Mouse (Mus musculus): Measurements from ENCODE around the gene Dab1. TPM values are rescaled to one million over a fixed set of nuclear protein-coding genes. Genes with fewer than 3 reads are reported as not detected.

The Dab1 gene
- polyA plus RNA-seq, 1 experiment from 2014 or later, result 123 TPM

DNA sequence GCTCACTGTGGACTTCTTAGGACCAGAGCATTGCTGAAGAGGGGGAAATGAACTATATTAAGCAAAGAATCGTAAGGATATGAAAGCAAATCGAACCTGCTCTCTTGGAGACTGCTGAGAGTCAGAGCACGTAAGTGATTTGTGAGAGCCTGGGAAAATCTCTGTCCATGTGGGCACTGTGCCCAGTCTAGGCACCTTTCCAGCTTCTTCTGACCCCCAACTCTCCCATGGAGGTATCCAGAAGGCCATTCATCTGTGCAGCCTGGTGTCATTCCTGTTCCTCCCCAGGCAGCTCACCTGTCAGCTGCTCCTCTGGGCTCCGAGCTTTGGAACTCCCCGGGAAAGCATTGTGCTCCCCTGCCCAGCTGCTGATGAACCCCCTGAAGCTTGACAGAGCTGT lies 389.2 kb downstream of the Dab1 start:
- no peaks in the 10 kb centered on the region for H3K9me3 ChIP-seq (replicated peaks; ENCODE audit: control insufficient read depth, low read length, poor library complexity, severe bottlenecking)
- H3K4me2 ChIP-seq (ENCODE audit: low read length), result no peak overlapping the region
- ATAC-seq, result no peak
- no peak overlapping the region for H3K27ac ChIP-seq (ENCODE audit: low read length)
- no peak overlapping the region for H3K4me3 ChIP-seq (ENCODE audit: low read depth, low read length)
- no peaks in the 10 kb centered on the region for H3K27me3 ChIP-seq (ENCODE audit: control insufficient read depth, insufficient read depth, low read depth, low read length)
- WGBS, result 60% methylated on average over 5 of the region's 5 CpGs
- H3K36me3 ChIP-seq (ENCODE audit: control insufficient read depth, insufficient read depth, low read length), result no peaks in the 10 kb centered on the region
- peaks cover 26% of the 10 kb centered on the region for H3K4me1 ChIP-seq (ENCODE audit: control insufficient read depth, insufficient read depth, low read length)
- no peak overlapping the region for H3K9ac ChIP-seq (ENCODE audit: low read depth, low read length)

DNA sequence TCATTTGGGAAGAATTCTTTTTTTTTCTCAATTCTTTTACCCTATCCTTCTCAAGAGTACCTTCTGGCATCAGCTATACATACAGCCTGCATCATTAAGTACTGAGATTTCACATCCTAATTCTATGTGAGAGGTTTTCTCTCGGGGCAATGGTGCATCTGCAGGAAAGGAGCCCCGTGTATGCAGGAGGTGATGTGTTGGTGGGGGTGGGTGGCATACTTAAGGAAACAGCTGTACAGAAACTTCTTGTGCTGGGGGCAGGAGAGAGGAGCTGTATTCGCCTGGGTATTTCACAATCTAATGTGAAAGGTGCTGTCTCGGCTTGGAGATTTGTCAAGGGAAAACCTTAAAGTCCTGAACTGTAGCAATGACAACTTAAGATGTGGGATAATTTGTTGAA lies 392.5 kb downstream of the Dab1 start:
- 54% methylated on average over 4 of the region's 4 CpGs for WGBS
- H3K27me3 ChIP-seq (ENCODE audit: control insufficient read depth, insufficient read depth, low read depth, low read length), result no peaks in the 10 kb centered on the region
- H3K9ac ChIP-seq (ENCODE audit: low read depth, low read length), result no peak overlapping the region
- H3K4me1 ChIP-seq (ENCODE audit: control insufficient read depth, insufficient read depth, low read length), result peaks cover 27% of the 10 kb centered on the region
- no peaks in the 10 kb centered on the region for H3K9me3 ChIP-seq (replicated peaks; ENCODE audit: control insufficient read depth, low read length, poor library complexity, severe bottlenecking)
- H3K4me3 ChIP-seq (ENCODE audit: low read depth, low read length), result no peak overlapping the region
- H3K27ac ChIP-seq (ENCODE audit: low read length), result peak overlapping the region; percentile 67
- no peaks in the 10 kb centered on the region for H3K36me3 ChIP-seq (ENCODE audit: control insufficient read depth, insufficient read depth, low read length)
- H3K4me2 ChIP-seq (ENCODE audit: low read length), result no peak overlapping the region
- ATAC-seq, result peak; percentile 50

DNA sequence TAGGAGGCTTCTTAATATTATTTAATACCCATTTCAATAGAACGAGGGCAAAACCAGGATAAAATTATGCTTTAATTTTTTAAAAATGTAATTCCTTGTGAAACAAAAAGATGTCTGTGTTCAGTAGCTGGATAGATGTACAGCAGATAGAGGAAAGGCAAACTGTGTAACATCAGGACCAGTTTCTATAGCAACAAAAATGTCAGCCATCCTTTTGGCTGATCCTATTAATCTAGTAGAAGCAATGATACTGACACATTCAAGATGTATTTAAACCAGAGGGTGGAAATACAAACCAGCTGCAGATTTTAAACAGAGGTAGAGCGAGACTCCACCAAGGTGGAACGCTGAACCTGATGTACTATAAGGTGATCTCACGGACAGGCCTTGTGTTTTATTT lies 393.0 kb downstream of the Dab1 start:
- ATAC-seq, result peak; percentile 63; the same call in 1 of the 2 replicates
- no peaks in the 10 kb centered on the region for H3K27me3 ChIP-seq (ENCODE audit: control insufficient read depth, insufficient read depth, low read depth, low read length)
- no peak overlapping the region for H3K4me3 ChIP-seq (ENCODE audit: low read depth, low read length)
- H3K4me1 ChIP-seq (ENCODE audit: control insufficient read depth, insufficient read depth, low read length), result peaks cover 27% of the 10 kb centered on the region
- H3K36me3 ChIP-seq (ENCODE audit: control insufficient read depth, insufficient read depth, low read length), result no peaks in the 10 kb centered on the region
- H3K9ac ChIP-seq (ENCODE audit: low read depth, low read length), result no peak overlapping the region
- no peaks in the 10 kb centered on the region for H3K9me3 ChIP-seq (replicated peaks; ENCODE audit: control insufficient read depth, low read length, poor library complexity, severe bottlenecking)
- peak overlapping the region; percentile 67 for H3K27ac ChIP-seq (ENCODE audit: low read length)
- WGBS, result 71% methylated on average over 4 of the region's 4 CpGs
- H3K4me2 ChIP-seq (ENCODE audit: low read length), result no peak overlapping the region

DNA sequence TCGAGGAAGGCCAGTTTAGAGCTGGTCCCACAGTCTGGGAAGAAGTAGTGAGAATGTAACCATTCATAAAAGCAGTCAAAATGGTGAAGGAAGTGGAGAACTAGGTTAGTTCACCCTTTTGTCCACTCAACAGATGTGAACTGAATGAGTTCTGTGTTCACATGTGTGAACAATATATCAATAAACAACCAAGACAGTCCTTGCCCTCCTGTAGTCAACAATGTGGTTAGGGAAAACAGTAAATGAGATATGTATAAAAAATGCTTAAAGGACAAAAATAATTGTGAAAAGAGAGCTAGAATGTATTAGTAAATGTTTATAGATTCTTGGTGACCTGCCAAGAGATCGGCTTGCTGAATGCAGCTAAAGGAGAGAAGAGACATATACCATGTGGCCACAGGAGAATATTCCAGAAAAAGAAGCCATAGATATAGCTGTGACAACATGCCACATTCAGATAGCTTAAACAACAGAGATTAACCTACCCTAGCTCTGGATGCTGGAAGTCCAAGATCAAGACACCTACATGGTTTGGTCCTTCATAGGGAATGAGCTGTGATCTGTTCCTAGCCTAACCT lies 406.0 kb downstream of the Dab1 start:
- Histone ChIP-seq H3K9me3 (replicated peaks; ENCODE audit: control insufficient read depth, low read length, poor library complexity, severe bottlenecking) (no peaks in the 10 kb centered on the region), H3K36me3 (ENCODE audit: control insufficient read depth, insufficient read depth, low read length) (no peaks in the 10 kb centered on the region), H3K27me3 (ENCODE audit: control insufficient read depth, insufficient read depth, low read depth, low read length) (no peaks in the 10 kb centered on the region), H3K27ac (ENCODE audit: low read length) (no peak overlapping the region), H3K4me2 (ENCODE audit: low read length) (no peak overlapping the region), H3K4me3 (ENCODE audit: low read depth, low read length) (no peak overlapping the region), H3K4me1 (ENCODE audit: control insufficient read depth, insufficient read depth, low read length) (peaks cover 9% of the 10 kb centered on the region; the same call in 1 of the 2 replicates), H3K9ac (ENCODE audit: low read depth, low read length) (no peak overlapping the region)
- no peak for ATAC-seq
- WGBS, result 95% methylated on average over 2 of the region's 2 CpGs

DNA sequence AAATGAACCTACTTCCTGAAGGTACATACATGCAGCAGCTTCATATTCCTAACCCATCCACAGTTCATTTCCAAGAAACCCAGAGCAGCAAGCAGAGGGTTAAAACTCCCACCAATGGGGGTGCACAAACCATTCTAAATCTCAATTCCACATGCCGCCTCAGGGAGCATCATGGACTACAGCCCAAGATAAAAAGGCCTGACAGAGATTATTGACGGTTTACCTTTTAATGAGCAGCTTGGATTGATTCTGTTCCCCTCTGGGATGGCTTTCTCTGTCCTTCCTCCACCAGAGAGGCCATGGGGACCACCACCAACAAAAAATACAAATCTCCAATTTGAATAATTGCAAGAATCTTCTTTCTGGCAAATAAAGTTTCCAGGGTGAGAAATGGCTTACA lies 407.7 kb downstream of the Dab1 start:
- H3K27ac ChIP-seq (ENCODE audit: low read length), result no peak overlapping the region
- peaks cover 9% of the 10 kb centered on the region; the same call in 1 of the 2 replicates for H3K4me1 ChIP-seq (ENCODE audit: control insufficient read depth, insufficient read depth, low read length)
- ATAC-seq, result no peak
- no peaks in the 10 kb centered on the region for H3K36me3 ChIP-seq (ENCODE audit: control insufficient read depth, insufficient read depth, low read length)
- H3K9me3 ChIP-seq (replicated peaks; ENCODE audit: control insufficient read depth, low read length, poor library complexity, severe bottlenecking), result no peaks in the 10 kb centered on the region
- no peaks in the 10 kb centered on the region for H3K27me3 ChIP-seq (ENCODE audit: control insufficient read depth, insufficient read depth, low read depth, low read length)
- H3K4me3 ChIP-seq (ENCODE audit: low read depth, low read length), result no peak overlapping the region
- WGBS, result 8% methylated on average over 2 of the region's 2 CpGs
- H3K4me2 ChIP-seq (ENCODE audit: low read length), result no peak overlapping the region
- no peak overlapping the region for H3K9ac ChIP-seq (ENCODE audit: low read depth, low read length)

DNA sequence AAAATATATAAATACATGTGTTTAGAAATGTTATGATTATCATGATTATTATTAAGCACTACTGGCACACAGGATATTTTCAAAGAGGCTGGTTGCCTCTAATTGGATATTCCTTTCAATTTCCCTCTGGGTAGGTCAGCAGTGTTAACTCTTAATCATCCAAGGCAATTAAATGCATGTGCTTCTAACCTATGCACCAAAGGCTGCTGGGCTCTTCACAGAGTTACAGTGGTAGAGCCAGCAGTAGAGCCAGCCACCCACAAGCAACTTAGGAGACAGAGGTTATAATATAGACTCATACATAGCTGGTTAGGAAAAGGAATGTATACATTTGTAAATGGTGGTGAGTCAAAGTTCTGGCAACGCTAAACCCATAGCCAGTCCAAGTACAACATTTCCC lies 408.1 kb downstream of the Dab1 start:
- 86% methylated on average over 1 of the region's 1 CpGs for WGBS
- Histone ChIP-seq H3K36me3 (ENCODE audit: control insufficient read depth, insufficient read depth, low read length) (no peaks in the 10 kb centered on the region), H3K9me3 (replicated peaks; ENCODE audit: control insufficient read depth, low read length, poor library complexity, severe bottlenecking) (no peaks in the 10 kb centered on the region), H3K9ac (ENCODE audit: low read depth, low read length) (no peak overlapping the region), H3K4me3 (ENCODE audit: low read depth, low read length) (no peak overlapping the region), H3K27ac (ENCODE audit: low read length) (no peak overlapping the region), H3K4me2 (ENCODE audit: low read length) (no peak overlapping the region), H3K4me1 (ENCODE audit: control insufficient read depth, insufficient read depth, low read length) (peaks cover 9% of the 10 kb centered on the region; the same call in 1 of the 2 replicates), H3K27me3 (ENCODE audit: control insufficient read depth, insufficient read depth, low read depth, low read length) (no peaks in the 10 kb centered on the region)
- ATAC-seq, result no peak

DNA sequence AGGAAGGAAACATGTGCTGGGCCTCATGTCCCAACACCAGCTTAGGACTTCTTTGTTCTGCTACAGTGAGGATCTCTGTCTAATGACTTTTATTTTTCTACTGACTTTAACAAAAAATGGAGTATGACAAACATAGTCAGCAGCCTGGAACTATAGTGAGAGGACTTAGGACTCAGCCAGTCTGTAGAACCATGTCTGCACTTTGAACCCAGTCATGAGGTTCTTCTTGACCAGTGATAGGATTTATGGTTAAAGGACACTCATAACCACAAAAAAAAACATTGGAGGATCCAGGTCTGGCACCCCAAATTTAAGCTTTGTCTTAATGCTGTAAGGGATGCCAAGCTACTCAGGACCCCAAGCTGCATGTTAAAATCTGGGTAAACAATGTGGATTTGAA lies 416.9 kb downstream of the Dab1 start:
- Histone ChIP-seq H3K4me2 (ENCODE audit: low read length) (no peak overlapping the region), H3K9me3 (replicated peaks; ENCODE audit: control insufficient read depth, low read length, poor library complexity, severe bottlenecking) (no peaks in the 10 kb centered on the region), H3K36me3 (ENCODE audit: control insufficient read depth, insufficient read depth, low read length) (no peaks in the 10 kb centered on the region), H3K27me3 (ENCODE audit: control insufficient read depth, insufficient read depth, low read depth, low read length) (no peaks in the 10 kb centered on the region), H3K4me1 (ENCODE audit: control insufficient read depth, insufficient read depth, low read length) (0 out of 2 replicates have a peak, but pooled peaks cover 2% of the 10 kb centered on the region), H3K27ac (ENCODE audit: low read length) (no peak overlapping the region), H3K4me3 (ENCODE audit: low read depth, low read length) (no peak overlapping the region), H3K9ac (ENCODE audit: low read depth, low read length) (no peak overlapping the region)
- ATAC-seq, result no peak

DNA sequence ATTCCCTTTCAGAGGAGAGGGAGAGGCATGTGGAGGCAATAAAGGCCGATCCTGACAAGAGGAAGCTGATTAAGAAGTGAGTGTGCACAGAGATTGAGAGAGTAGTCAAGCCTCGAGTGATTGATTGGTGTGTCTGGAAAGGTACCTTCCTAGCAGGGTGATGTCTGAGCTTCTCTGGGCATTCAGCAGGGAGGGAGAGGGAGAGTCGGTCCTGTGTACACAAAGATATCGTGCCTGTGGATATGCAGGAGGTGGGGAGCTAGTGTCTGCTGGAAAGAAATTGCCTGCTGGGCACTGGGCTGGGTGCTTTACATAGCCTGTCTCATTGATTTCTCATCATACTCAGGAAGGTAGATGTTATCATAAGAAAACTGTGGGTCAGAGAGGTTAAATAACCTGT lies 420.4 kb downstream of the Dab1 start:
- H3K27me3 ChIP-seq (ENCODE audit: control insufficient read depth, insufficient read depth, low read depth, low read length), result no peaks in the 10 kb centered on the region
- H3K4me1 ChIP-seq (ENCODE audit: control insufficient read depth, insufficient read depth, low read length), result 0 out of 2 replicates have a peak, but pooled peaks cover 2% of the 10 kb centered on the region
- no peaks in the 10 kb centered on the region for H3K9me3 ChIP-seq (replicated peaks; ENCODE audit: control insufficient read depth, low read length, poor library complexity, severe bottlenecking)
- H3K27ac ChIP-seq (ENCODE audit: low read length), result no peak overlapping the region
- no peak overlapping the region for H3K4me3 ChIP-seq (ENCODE audit: low read depth, low read length)
- 48% methylated on average over 4 of the region's 4 CpGs for WGBS
- H3K36me3 ChIP-seq (ENCODE audit: control insufficient read depth, insufficient read depth, low read length), result no peaks in the 10 kb centered on the region
- no peak overlapping the region for H3K9ac ChIP-seq (ENCODE audit: low read depth, low read length)
- H3K4me2 ChIP-seq (ENCODE audit: low read length), result no peak overlapping the region
- ATAC-seq, result no peak

DNA sequence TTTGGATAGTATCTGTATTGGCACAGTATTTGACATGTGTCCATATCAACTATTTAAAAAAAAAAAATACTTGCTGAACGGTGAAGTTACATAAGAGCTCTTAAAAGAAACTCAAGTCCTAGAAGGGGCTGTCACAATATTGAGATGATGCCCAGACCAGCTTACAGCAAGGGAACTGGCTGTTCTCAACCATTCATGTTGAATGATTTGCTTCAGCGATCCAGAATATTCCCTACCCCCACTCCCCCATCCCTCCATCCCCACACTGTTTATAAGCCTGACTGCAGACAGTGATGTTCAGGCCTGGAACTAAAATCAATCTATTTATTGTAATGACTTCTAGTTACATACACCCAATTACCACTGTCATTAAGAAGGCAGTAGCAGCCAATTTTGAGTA lies 424.3 kb downstream of the Dab1 start:
- Histone ChIP-seq H3K9ac (ENCODE audit: low read depth, low read length) (no peak overlapping the region), H3K4me2 (ENCODE audit: low read length) (no peak overlapping the region), H3K27me3 (ENCODE audit: control insufficient read depth, insufficient read depth, low read depth, low read length) (no peaks in the 10 kb centered on the region), H3K4me3 (ENCODE audit: low read depth, low read length) (no peak overlapping the region), H3K27ac (ENCODE audit: low read length) (no peak overlapping the region), H3K36me3 (ENCODE audit: control insufficient read depth, insufficient read depth, low read length) (no peaks in the 10 kb centered on the region), H3K9me3 (replicated peaks; ENCODE audit: control insufficient read depth, low read length, poor library complexity, severe bottlenecking) (no peaks in the 10 kb centered on the region), H3K4me1 (ENCODE audit: control insufficient read depth, insufficient read depth, low read length) (0 out of 2 replicates have a peak, but pooled peaks cover 2% of the 10 kb centered on the region)
- 89% methylated on average over 2 of the region's 2 CpGs for WGBS
- ATAC-seq, result no peak
